Mouse (Mus musculus) forebrain, embryonic 16.5 days (tissue): ENCODE measurements at regions not wholly inside any gene's neighbourhood (a gene's known extent, or its start where the extent isn't known, plus 50 kb on each side); places are given as distances from the start of the nearest gene placed in this dataset.

ENCODE experiments used
- ATAC-seq: fragments of 200-750 bp; cut with Nextera tagmentation; 2 replicates; pipeline ENCODE4 v1.8.0; 2017; ENCODE audit warnings: mild to moderate bottlenecking, moderate library complexity
- H3K27ac ChIP-seq: fragments of 300-500 bp; sonication (generic); 2 replicates; pipeline ENCODE4 v1.5.1; 2014; ENCODE audit warnings: low read length, control low read depth
- H3K27me3 ChIP-seq: fragments of 300-500 bp; sonication (generic); replicated peaks from 2 replicates; pipeline ENCODE4 v1.6.1; 2014; ENCODE audit warnings: low read length; ENCODE audit not compliant: control insufficient read depth, insufficient read depth
- H3K36me3 ChIP-seq: fragments of 300-500 bp; sonication (generic); 2 replicates; pipeline ENCODE4 v1.6.1; 2014; ENCODE audit not compliant: control insufficient read depth, insufficient read depth
- H3K4me1 ChIP-seq: fragments of 300-500 bp; sonication (generic); replicated peaks from 2 replicates; pipeline ENCODE4 v1.6.1; 2014; ENCODE audit warnings: low read length; ENCODE audit not compliant: control insufficient read depth, insufficient read depth
- H3K4me2 ChIP-seq: fragments of 300-500 bp; sonication (generic); 2 replicates; pipeline ENCODE4 v1.6.1; 2014; ENCODE audit warnings: mild to moderate bottlenecking, low read length, control low read depth
- H3K4me3 ChIP-seq: fragments of 300-500 bp; sonication (generic); replicated peaks from 2 replicates; pipeline ENCODE4 v1.5.1; 2014; ENCODE audit warnings: mild to moderate bottlenecking, low read length, control low read depth
- H3K9ac ChIP-seq: fragments of 300-500 bp; sonication (generic); replicated peaks from 2 replicates; pipeline ENCODE4 v1.6.1; 2014; ENCODE audit warnings: low read depth, low read length, control low read depth
- H3K9me3 ChIP-seq: fragments of 300-500 bp; sonication (generic); 2 replicates; pipeline ENCODE4 v1.6.1; 2016; ENCODE audit warnings: low read length; ENCODE audit not compliant: control insufficient read depth
- WGBS: fragments of 180-500 bp; shearing (Covaris S2); extraction: QIAGEN DNeasy Blood & Tissue Kit; methylation state at CpG from one replicate; pipeline ENCODE4 v1.1.7; 2014; 5-methylcytosine and 5-hydroxymethylcytosine counted together

- 80% methylated on average over 3 of the region's 3 CpGs for WGBS
- Histone ChIP-seq H3K36me3 (no peaks in the 10 kb centered on the region), H3K27ac (no peak overlapping the region), H3K27me3 (no peaks in the 10 kb centered on the region), H3K4me2 (no peak overlapping the region), H3K9ac (no peak overlapping the region), H3K4me1 (no peaks in the 10 kb centered on the region), H3K9me3 (no peaks in the 10 kb centered on the region), H3K4me3 (no peak overlapping the region)
- no peak for ATAC-seq
Observed at GRCm38 (mm10) chr14:12913421-12913820, 90.5 kb upstream of the Cadps start.

GRCm38 (mm10) chr14:12877337-12877662 is 54.4 kb upstream of the Cadps start:
- H3K27ac ChIP-seq: peak overlapping the region; percentile 60
- no peaks in the 10 kb centered on the region for H3K9me3 ChIP-seq
- no peaks in the 10 kb centered on the region for H3K27me3 ChIP-seq
- ATAC-seq: no peak
- no peak overlapping the region; the same call in 1 of the 2 replicates for H3K4me2 ChIP-seq
- peaks cover 5% of the 10 kb centered on the region; the same call in 1 of the 2 replicates for H3K4me1 ChIP-seq
- no peaks in the 10 kb centered on the region for H3K36me3 ChIP-seq
- H3K9ac ChIP-seq: no peak overlapping the region
- no peak overlapping the region for H3K4me3 ChIP-seq

GRCm38 (mm10) chr14:12876417-12877336 is 53.8 kb upstream of the Cadps start:
- Histone ChIP-seq H3K9me3 (no peaks in the 10 kb centered on the region), H3K27me3 (no peaks in the 10 kb centered on the region), H3K4me3 (no peak overlapping the region), H3K4me1 (peaks cover 5% of the 10 kb centered on the region; the same call in 1 of the 2 replicates), H3K9ac (no peak overlapping the region), H3K36me3 (no peaks in the 10 kb centered on the region), H3K27ac (peak overlapping the region; percentile 60), H3K4me2 (peak overlapping the region; percentile 25; the same call in 1 of the 2 replicates)
- whole genome bisulfite sequencing: 36% methylated on average over 10 of the region's 10 CpGs
- ATAC-seq: peak; percentile 96
